Mouse (Mus musculus) CD4-positive, CD25-positive, alpha-beta regulatory T cell, adult 2 months (primary cell): ENCODE measurements around the gene Dusp15.

Source experiments
- DNase-seq: peaks from one replicate; pipeline ENCODE4 v3.0.0-alpha.2; 2012; ENCODE audit warnings: low read depth, low spot score

Gene Dusp15

GRCm38 (mm10) chr2:152906274-152907037 lies 45.0 kb downstream of the Dusp15 start:
- DNase-seq, result peak; percentile 35

GRCm38 (mm10) chr2:152905036-152905829 lies 46.3 kb downstream of the Dusp15 start:
- DNase-seq, result peak; percentile 26

GRCm38 (mm10) chr2:152904127-152904643 lies 47.3 kb downstream of the Dusp15 start:
- DNase-seq, result peak; percentile 60

DNA sequence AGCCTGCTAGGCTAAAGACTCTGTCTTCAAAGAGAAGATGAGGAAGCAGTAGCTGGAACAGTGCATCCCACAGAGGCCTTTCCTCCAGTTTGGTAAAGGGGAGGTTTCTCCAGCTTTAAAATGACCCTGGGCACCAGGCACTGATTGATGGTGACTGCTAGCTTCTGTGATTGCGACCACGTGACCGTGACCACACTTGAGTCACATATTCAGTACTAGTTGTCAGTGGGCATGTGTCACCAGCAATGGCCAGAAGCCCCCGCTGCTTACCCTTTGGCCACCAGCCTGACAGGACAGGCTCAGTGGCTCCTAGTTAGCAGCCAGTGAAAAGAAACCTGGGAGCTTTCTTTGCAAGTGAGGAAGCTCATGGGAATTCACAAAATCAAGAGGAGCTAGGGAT lies 47.9 kb downstream of the Dusp15 start:
- DNase-seq, result no peak

DNA sequence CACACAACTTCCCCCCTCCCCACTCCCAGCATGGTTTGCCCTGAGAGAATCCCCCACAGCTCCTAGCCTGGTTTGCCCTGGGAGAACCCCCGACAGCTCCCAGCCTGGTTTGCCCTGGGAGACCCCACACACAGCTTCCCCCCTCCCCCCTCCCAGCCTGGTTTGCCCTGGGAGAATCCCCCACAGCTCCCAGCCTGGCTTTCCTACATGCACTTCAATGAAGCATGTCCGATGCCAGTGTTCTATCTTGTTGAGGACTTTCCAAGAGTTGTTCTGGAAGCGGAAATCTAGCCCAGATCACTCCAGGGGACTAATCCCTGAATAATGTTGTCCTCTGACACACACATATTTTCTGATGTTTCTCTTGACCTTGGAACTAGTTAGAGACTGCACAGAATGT lies 48.8 kb downstream of the Dusp15 start:
- no peak for DNase-seq

DNA sequence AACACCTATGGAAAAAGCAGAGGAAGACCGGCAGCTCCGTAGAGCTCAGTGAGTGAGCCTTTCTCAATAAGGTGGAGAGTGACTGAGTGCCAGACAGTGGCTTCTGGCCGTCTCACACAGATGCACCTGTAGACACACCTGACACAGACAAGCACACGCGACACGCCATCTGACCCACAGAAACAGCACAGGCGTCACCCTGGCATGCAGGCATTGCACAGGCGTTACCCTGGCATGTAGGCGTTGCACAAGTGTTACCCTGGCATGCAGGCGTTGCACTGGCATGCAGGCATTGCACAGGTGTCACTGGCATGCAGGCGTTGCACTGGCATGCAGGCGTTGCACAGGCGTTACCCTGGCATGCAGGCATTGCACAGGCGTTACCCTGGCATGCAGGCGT lies 50.2 kb downstream of the Dusp15 start:
- no peak for DNase-seq

- DNase-seq, result no peak
Measured at GRCm38 (mm10) chr2:152899011-152899410, 52.5 kb downstream of the Dusp15 start.

- no peak for DNase-seq
Measured at GRCm38 (mm10) chr2:152896926-152897325, 54.6 kb downstream of the Dusp15 start.

DNA sequence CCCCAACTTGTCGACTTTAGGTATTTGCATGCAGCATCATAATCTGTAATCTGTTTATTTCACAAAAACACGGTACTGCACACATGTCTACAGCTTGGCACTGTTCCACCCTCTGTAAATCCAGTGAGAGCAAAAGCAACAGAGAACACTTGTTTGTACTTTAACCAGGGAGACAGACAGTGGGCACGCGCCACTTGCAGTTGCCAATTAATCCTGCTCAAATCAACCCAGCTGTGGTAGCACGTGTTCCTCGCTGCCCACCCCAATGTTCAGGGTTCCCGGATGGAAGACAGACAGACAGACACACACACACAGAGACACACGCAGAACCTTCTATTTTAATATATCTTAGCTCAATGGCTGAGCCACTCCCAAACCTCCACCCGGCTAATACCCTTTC lies 55.7 kb downstream of the Dusp15 start:
- DNase-seq, result no peak
